Mouse (Mus musculus) fibroblast of lung, adult 2 months (primary cell): ENCODE data around the gene Pnpla1.
A peak's percentile ranks its signal among the peaks of the same experiment; 100 is the strongest.

Experiments
- DNase-seq: peaks from one replicate; pipeline ENCODE4 v3.0.0-alpha.2; 2011; ENCODE audit warnings: low read depth

Pnpla1 gene

GRCm38 (mm10) chr17:28885231-28885630, 27.0 kb downstream of the Pnpla1 start:
- DNase-seq, result no peak

GRCm38 (mm10) chr17:28886266-28886665, 28.1 kb downstream of the Pnpla1 start:
- no peak for DNase-seq

GRCm38 (mm10) chr17:28894050-28894767, 36.0 kb downstream of the Pnpla1 start:
- DNase-seq, result no peak

DNA sequence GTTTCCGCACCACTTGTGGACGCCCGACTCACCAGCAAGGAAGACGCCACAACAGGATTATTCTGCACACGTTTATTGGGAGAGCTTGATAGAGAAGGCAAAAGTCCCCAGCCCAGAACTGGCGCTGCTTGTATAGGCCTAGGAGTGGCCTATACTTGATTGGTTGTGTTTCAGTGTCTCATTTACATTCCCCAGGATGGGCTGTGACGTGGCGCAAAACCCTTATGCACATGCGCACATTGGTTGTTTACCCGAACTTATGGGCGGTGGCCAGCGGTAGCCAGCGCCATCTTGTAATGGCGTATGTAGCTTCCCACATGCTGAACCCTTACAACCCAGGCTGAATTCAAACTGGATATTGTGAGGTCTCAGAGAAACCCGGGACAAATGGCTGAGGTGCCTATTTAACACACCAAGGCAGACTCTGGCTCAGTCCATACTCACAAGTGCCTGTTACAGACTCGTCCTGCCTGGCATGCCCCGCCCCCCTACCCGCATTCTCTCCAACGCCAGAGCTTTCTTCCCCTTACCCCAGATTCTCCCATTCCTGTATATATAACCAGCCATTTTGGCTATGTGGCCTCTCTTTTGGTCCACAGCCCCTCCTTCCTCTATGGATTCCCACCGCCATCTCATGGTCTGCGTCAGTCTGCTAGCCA, 37.1 kb downstream of the Pnpla1 start:
- DNase-seq, result no peak

GRCm38 (mm10) chr17:28896095-28896780, 38.0 kb downstream of the Pnpla1 start:
- DNase-seq, result no peak

DNA sequence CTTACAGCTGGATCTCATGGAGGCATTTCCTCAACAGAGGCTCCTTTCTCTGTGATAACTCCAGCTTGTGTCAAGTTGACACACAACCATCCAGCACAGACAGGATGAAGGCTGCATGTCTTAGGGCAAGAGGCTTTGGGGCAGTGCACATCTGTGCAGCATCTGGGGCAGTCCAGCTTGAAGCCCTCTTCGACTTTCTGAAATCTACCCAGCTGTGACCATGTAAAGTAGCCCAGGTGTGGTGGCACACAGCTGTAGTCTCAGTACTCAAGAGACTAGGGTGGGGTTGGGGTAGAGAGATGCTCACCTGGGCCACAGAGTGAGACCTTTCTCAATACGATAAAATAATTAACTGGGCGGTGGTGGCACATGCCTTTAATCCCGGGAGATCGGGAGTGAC, 39.6 kb downstream of the Pnpla1 start:
- DNase-seq, result no peak

DNA sequence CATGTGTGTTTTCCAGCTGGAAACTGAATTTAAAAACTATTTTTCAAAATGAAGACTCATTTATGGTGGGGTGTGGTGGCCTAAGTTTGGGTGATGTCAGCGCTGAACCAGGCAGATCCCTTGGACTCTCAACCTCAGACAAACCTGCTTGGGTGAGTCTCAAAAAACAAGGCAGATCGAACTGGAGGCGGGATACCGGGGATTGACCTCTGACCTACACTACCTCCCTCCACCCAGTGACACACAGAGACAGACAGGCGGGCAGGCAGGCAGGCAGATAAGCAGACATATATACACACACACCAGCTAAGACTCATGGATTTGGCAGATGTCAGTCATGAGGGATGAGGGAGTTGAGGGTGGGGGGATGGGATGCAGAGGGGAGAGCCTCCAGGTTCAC, 40.0 kb downstream of the Pnpla1 start:
- no peak for DNase-seq

DNA sequence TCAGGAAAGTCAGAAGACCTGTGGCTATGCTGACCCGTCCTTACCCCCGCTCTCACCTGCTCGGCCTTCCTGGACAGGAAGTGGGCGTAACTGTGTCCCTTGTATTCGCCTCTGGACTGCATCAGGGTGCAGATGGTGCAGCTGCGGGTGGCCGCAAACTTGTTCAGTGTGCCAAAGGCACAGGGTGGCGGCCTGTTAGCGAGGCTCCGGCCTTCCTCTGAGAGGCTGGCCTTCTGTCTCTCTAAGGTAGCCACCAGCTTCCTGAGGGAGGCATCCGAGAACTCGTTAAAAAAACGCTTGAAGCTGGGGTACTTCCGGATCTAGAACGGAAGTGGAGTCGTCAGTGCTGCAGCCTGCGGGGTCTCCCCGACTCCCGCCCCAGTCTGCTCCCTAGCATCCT, 41.2 kb downstream of the Pnpla1 start:
- no peak for DNase-seq

GRCm38 (mm10) chr17:28901559-28901958, 43.3 kb downstream of the Pnpla1 start:
- no peak for DNase-seq

- no peak for DNase-seq
Measured at GRCm38 (mm10) chr17:28904546-28905376, 46.5 kb downstream of the Pnpla1 start.

DNA sequence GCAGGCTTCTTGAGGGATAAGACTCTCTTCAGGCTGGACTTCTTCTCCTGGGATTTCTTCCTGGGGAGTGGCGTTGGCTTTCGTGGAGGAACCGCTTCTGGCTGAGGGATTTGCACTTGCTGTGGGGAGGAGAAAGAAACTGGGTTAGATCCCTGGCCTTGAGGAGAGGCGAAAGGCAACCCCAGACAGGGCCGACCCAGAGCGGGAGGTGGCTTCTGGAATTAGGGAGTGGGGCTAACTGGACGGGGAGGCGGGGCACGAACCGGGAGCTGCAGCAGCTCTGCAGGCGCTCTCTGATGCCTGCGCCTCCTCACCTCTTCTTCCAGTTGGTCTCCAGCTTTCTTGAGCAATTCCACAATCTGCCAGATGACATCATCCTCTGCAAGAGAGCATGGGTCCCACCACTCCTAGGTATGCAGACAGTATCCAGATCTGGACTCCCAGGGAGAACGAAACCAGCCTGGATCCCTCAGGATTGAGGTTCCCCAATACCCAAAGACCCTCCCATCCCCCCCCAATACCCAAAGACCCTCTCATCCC, 47.2 kb downstream of the Pnpla1 start:
- no peak for DNase-seq

GRCm38 (mm10) chr17:28907959-28908358, 49.7 kb downstream of the Pnpla1 start:
- no peak for DNase-seq

DNA sequence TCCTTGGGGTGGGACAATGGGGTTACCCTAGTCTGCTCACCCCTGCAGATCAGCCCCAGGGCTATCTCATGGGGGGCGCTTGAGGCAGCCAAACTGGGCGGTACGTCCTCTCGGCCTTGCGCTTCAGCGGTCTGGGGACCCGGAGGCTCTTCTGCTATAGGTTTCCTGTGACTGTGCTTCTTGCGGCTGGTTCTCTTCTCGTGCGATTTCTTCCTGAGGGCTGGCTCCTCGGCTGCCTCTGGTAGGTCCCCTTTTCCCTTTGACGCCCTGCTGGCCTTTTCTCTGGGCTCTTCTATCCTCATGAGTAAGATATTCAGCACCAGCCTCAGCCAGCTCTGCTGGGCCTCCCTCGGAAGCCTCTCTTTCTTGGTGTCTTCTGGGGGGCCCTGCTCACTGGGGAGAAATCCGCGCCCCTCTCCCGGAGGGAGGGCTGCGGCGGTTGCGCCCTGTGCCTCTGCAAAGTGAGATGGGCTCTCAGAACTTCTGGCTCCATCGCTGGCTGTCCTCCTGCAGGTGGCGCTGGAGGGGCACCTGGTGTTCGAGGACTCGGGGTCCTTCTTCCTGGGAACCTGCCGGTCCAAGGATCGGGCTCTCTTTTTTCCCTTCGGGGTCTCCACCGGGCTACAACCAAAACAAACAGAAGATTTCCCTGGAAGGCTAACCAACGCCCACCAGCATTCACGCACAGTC, 51.2 kb downstream of the Pnpla1 start:
- DNase-seq, result no peak

DNA sequence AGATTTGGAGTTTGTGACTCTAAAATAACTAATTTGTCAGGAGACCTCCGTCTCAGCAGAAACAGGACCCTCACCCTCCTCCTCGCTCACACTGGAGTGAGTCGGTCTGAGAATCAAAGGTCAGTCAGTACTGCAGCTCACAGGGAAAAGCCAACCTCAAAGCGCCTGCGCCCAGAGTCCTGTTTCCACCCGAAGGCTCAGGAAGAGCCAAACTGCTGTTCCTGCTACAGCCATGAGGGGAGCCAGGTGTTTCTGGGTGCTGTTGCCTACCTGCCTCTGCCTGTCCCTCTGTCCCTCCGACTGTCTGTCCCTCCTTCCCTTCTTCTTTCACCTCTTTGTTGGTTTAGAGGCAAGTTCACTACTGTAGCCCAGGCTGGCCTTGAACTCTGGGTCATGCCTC, 51.9 kb downstream of the Pnpla1 start:
- no peak for DNase-seq

GRCm38 (mm10) chr17:28913200-28913599, 55.0 kb downstream of the Pnpla1 start:
- DNase-seq, result peak; percentile 81

GRCm38 (mm10) chr17:28913940-28914339, 55.7 kb downstream of the Pnpla1 start:
- no peak for DNase-seq

- DNase-seq, result no peak
Measured at GRCm38 (mm10) chr17:28915060-28915628, 56.9 kb downstream of the Pnpla1 start, which contains the start of gene 4930539E08Rik. Gene 4930539E08Rik, minus strand, starts transcription at chr17:28915324.

DNA sequence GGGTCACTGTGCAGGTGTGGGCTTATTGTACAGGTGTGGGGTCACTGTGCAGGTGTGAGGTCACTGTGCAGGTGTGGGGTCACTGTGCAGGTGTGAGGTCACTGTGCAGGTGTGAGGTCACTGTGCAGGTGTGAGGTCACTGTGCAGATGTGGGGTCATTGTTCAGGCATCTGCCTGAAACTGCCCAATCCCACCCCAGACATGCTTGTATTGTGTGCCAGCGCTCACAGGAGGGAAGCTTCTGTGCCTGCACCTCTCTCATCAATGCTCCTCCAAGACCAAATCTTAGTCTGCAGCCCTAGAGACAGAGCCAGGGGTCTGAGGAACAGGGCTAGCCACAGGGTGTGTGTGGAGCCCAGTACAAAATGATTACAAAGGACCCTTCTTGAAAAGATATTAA, 58.3 kb downstream of the Pnpla1 start:
- DNase-seq, result no peak

- DNase-seq, result no peak
Measured at GRCm38 (mm10) chr17:28921086-28921485, 62.9 kb downstream of the Pnpla1 start.

DNA sequence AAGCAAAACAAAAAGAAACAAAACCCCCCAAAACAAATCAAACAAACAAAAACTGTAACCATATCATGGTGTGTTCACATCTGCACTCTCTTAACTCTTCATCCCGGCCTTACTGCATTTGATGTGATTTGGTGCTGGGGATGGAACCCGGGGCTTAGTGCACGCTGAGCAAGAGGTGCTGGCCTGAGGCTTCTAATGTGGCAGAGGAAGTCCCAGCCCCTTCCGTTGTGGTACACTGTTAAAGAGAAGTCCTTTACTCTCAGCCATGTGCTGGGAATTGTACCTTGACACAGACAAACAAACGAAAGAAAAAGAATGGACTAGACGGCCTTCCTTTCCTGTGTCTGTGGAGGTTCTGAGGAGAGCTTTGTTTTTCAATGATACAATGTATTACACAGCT, 63.9 kb downstream of the Pnpla1 start:
- DNase-seq, result no peak
